Mouse (Mus musculus): Measurements from ENCODE around the gene Fam20b.

Fam20b gene

GRCm38 (mm10) chr1:156718950-156719805 lies at the start of gene Fam20b:
Gene Fam20b, minus strand, starts transcription at chr1:156719086.
- peak; percentile 91 to 93 for DNase-seq (ENCODE audit: low spot score in 2 of 2)

GRCm38 (mm10) chr1:156765311-156765710 lies 46.4 kb upstream of the Fam20b start:
- no peak for DNase-seq (ENCODE audit: low spot score in 2 of 2)

- DNase-seq (ENCODE audit: low spot score in 2 of 2), result no peak
Measured at GRCm38 (mm10) chr1:156764584-156764983, 45.7 kb upstream of the Fam20b start.

- no peak for DNase-seq (ENCODE audit: low spot score in 2 of 2)
Measured at GRCm38 (mm10) chr1:156763280-156763679, 44.4 kb upstream of the Fam20b start.

- DNase-seq (ENCODE audit: low spot score in 2 of 2), result no peak
Measured at GRCm38 (mm10) chr1:156761430-156761801, 42.5 kb upstream of the Fam20b start.

- DNase-seq (ENCODE audit: low spot score in 2 of 2), result no peak
Measured at GRCm38 (mm10) chr1:156760549-156761429, 41.9 kb upstream of the Fam20b start.

- no peak for DNase-seq (ENCODE audit: low spot score in 2 of 2)
Measured at GRCm38 (mm10) chr1:156758326-156758725, 39.4 kb upstream of the Fam20b start.

GRCm38 (mm10) chr1:156754608-156755413 lies 35.9 kb upstream of the Fam20b start:
- no peak for DNase-seq (ENCODE audit: low spot score in 2 of 2)

GRCm38 (mm10) chr1:156752990-156753389 lies 34.1 kb upstream of the Fam20b start:
- no peak for DNase-seq (ENCODE audit: low spot score in 2 of 2)

GRCm38 (mm10) chr1:156752020-156752724 lies 33.3 kb upstream of the Fam20b start:
- DNase-seq (ENCODE audit: low spot score in 2 of 2), result peak; percentile 48 to 69

GRCm38 (mm10) chr1:156750261-156750660 lies 31.4 kb upstream of the Fam20b start:
- DNase-seq (ENCODE audit: low spot score in 2 of 2), result no peak

GRCm38 (mm10) chr1:156749136-156749535 lies 30.2 kb upstream of the Fam20b start:
- no peak for DNase-seq (ENCODE audit: low spot score in 2 of 2)

- DNase-seq (ENCODE audit: low spot score in 2 of 2), result no peak
Measured at GRCm38 (mm10) chr1:156748435-156749005, 29.6 kb upstream of the Fam20b start.

- DNase-seq (ENCODE audit: low spot score in 2 of 2), result no peak
Measured at GRCm38 (mm10) chr1:156745188-156745810, 26.4 kb upstream of the Fam20b start.

- peak; percentile 38 to 66 for DNase-seq (ENCODE audit: low spot score in 2 of 2)
Measured at GRCm38 (mm10) chr1:156741482-156742411, 22.9 kb upstream of the Fam20b start.

GRCm38 (mm10) chr1:156735788-156736187 lies 16.9 kb upstream of the Fam20b start:
- no peak for DNase-seq (ENCODE audit: low spot score in 2 of 2)

- no peak for DNase-seq (ENCODE audit: low spot score in 2 of 2)
Measured at GRCm38 (mm10) chr1:156734019-156734418, 15.1 kb upstream of the Fam20b start.

- DNase-seq (ENCODE audit: low spot score in 2 of 2), result no peak
Measured at GRCm38 (mm10) chr1:156733559-156733958, 14.7 kb upstream of the Fam20b start.

GRCm38 (mm10) chr1:156732996-156733395 lies 14.1 kb upstream of the Fam20b start:
- DNase-seq (ENCODE audit: low spot score in 2 of 2), result no peak
